Mouse (Mus musculus) T-cell, adult 66 days (primary cell): ENCODE data around the gene Mobp. TPM values are rescaled to one million over a fixed set of nuclear protein-coding genes. Genes with fewer than 3 reads are reported as not detected.

ENCODE experiments used
- total RNA-seq, 2 experiments: library from RNA; stranded (reverse); gene quantifications; 3 replicates in 1 of 2; 4 replicates in 1 of 2; pipeline ENCODE4 v1.2.4; 2023

The Mobp gene
- total RNA-seq, result not detected

GRCm38 (mm10) chr9:120149222-120149828, at the start of gene Mobp:
Gene Mobp, plus strand, starts transcription at chr9:120149707.

GRCm38 (mm10) chr9:120110211-120111018, 39.1 kb upstream of the Mobp start, which contains the start of gene Slc25a38:
Gene Slc25a38, plus strand, starts transcription at chr9:120110374.

GRCm38 (mm10) chr9:120127538-120128251, 21.8 kb upstream of the Mobp start, which contains the start of gene Rpsa:
Gene Rpsa, plus strand, starts transcription at chr9:120127689.

Other genes starting within 250 kb of the Mobp start
- gene Gorasp1, start 212.1 kb upstream of the Mobp start, total RNA-seq, result 1 to 10 TPM; 2.4 to 7.0 TPM
- not detected for gene Ttc21a, start 212.1 kb upstream of the Mobp start, total RNA-seq
- gene Csrnp1, start 165.0 kb upstream of the Mobp start, total RNA-seq, result 100 to 1,000 TPM; 117 to 127 TPM
- not detected for gene Xirp1, start 126.1 kb upstream of the Mobp start, total RNA-seq
- gene Cx3cr1, start 79.8 kb upstream of the Mobp start, total RNA-seq, result 1 to 10 TPM; 1.4 to 1.5 TPM
- gene Ccr8, start 57.6 kb upstream of the Mobp start, total RNA-seq, result 1 to 10 TPM; 1.7 to 3.8 TPM
- gene Slc25a38, start 39.3 kb upstream of the Mobp start, total RNA-seq, result 10 to 100 TPM; 23.5 to 28.7 TPM
- gene Rpsa, start 22.0 kb upstream of the Mobp start, total RNA-seq, result 1,000 to 10,000 TPM; 3,064 to 3,199 TPM
- gene Myrip, start 151.8 kb downstream of the Mobp start, total RNA-seq, result under 1 TPM in 1 of 2 experiments, not detected in 1; 0.12 TPM